Mouse (Mus musculus): ENCODE data around the gene Sez6l. TPM values are rescaled to one million over a fixed set of nuclear protein-coding genes. Genes with fewer than 3 reads are reported as not detected.

Gene Sez6l
- polyA plus RNA-seq, 1 experiment from 2014 or later, result 0.38 TPM

- WGBS, result 39% methylated on average over 16 of the region's 17 CpGs
- ATAC-seq (ENCODE audit: low read depth), result peak; percentile 74
- H3K4me3 ChIP-seq (ENCODE audit: low read length), result no peak overlapping the region
- peaks cover 3% of the 10 kb centered on the region; the same call in 1 of the 2 replicates for H3K4me1 ChIP-seq (replicated peaks; ENCODE audit: control insufficient read depth, insufficient read depth, low read length)
- H3K9me3 ChIP-seq (ENCODE audit: control insufficient read depth, low read length), result no peaks in the 10 kb centered on the region
- no peak overlapping the region for H3K9ac ChIP-seq (ENCODE audit: low read length)
- peak overlapping the region; percentile 24; the same call in 1 of the 2 replicates for H3K27ac ChIP-seq (ENCODE audit: low read length)
- no peak overlapping the region for H3K4me2 ChIP-seq (ENCODE audit: low read depth, low read length)
- H3K27me3 ChIP-seq (ENCODE audit: control insufficient read depth, insufficient read depth, low read depth, low read length), result no peaks in the 10 kb centered on the region
- H3K36me3 ChIP-seq (ENCODE audit: control insufficient read depth, insufficient read depth, low read length), result 0 out of 2 replicates have a peak, but pooled peaks cover 2% of the 10 kb centered on the region
These were observed 194.2 kb downstream of the Sez6l start for GRCm38 (mm10) chr5:112382641-112383330.

GRCm38 (mm10) chr5:112382042-112382441 lies 194.9 kb downstream of the Sez6l start:
- H3K9me3 ChIP-seq (ENCODE audit: control insufficient read depth, low read length), result no peaks in the 10 kb centered on the region
- no peaks in the 10 kb centered on the region for H3K27me3 ChIP-seq (ENCODE audit: control insufficient read depth, insufficient read depth, low read depth, low read length)
- H3K9ac ChIP-seq (ENCODE audit: low read length), result no peak overlapping the region
- 68% methylated on average over 9 of the region's 9 CpGs for WGBS
- 0 out of 2 replicates have a peak, but pooled peaks cover 2% of the 10 kb centered on the region for H3K36me3 ChIP-seq (ENCODE audit: control insufficient read depth, insufficient read depth, low read length)
- no peak overlapping the region for H3K4me2 ChIP-seq (ENCODE audit: low read depth, low read length)
- peaks cover 3% of the 10 kb centered on the region; the same call in 1 of the 2 replicates for H3K4me1 ChIP-seq (replicated peaks; ENCODE audit: control insufficient read depth, insufficient read depth, low read length)
- H3K4me3 ChIP-seq (ENCODE audit: low read length), result no peak overlapping the region
- H3K27ac ChIP-seq (ENCODE audit: low read length), result no peak overlapping the region
- ATAC-seq (ENCODE audit: low read depth), result no peak

- 0 out of 2 replicates have a peak, but pooled peaks cover 2% of the 10 kb centered on the region for H3K36me3 ChIP-seq (ENCODE audit: control insufficient read depth, insufficient read depth, low read length)
- H3K27ac ChIP-seq (ENCODE audit: low read length), result no peak overlapping the region
- peaks cover 3% of the 10 kb centered on the region; the same call in 1 of the 2 replicates for H3K4me1 ChIP-seq (replicated peaks; ENCODE audit: control insufficient read depth, insufficient read depth, low read length)
- H3K4me3 ChIP-seq (ENCODE audit: low read length), result no peak overlapping the region
- no peak overlapping the region for H3K9ac ChIP-seq (ENCODE audit: low read length)
- WGBS, result 79% methylated on average over 11 of the region's 11 CpGs
- no peak overlapping the region for H3K4me2 ChIP-seq (ENCODE audit: low read depth, low read length)
- no peaks in the 10 kb centered on the region for H3K27me3 ChIP-seq (ENCODE audit: control insufficient read depth, insufficient read depth, low read depth, low read length)
- no peaks in the 10 kb centered on the region for H3K9me3 ChIP-seq (ENCODE audit: control insufficient read depth, low read length)
- no peak for ATAC-seq (ENCODE audit: low read depth)
These were observed 195.8 kb downstream of the Sez6l start for GRCm38 (mm10) chr5:112381154-112381553.

GRCm38 (mm10) chr5:112378716-112379115 lies 198.3 kb downstream of the Sez6l start:
- H3K27ac ChIP-seq (ENCODE audit: low read length), result no peak overlapping the region
- H3K4me3 ChIP-seq (ENCODE audit: low read length), result no peak overlapping the region
- H3K4me2 ChIP-seq (ENCODE audit: low read depth, low read length), result no peak overlapping the region
- H3K27me3 ChIP-seq (ENCODE audit: control insufficient read depth, insufficient read depth, low read depth, low read length), result no peaks in the 10 kb centered on the region
- H3K36me3 ChIP-seq (ENCODE audit: control insufficient read depth, insufficient read depth, low read length), result peaks cover 2% of the 10 kb centered on the region; the same call in 1 of the 2 replicates
- H3K9me3 ChIP-seq (ENCODE audit: control insufficient read depth, low read length), result no peaks in the 10 kb centered on the region
- H3K4me1 ChIP-seq (replicated peaks; ENCODE audit: control insufficient read depth, insufficient read depth, low read length), result peaks cover 3% of the 10 kb centered on the region; the same call in 1 of the 2 replicates
- ATAC-seq (ENCODE audit: low read depth), result no peak
- WGBS, result 70% methylated on average over 6 of the region's 6 CpGs
- H3K9ac ChIP-seq (ENCODE audit: low read length), result no peak overlapping the region

- no peak for ATAC-seq (ENCODE audit: low read depth)
- H3K4me2 ChIP-seq (ENCODE audit: low read depth, low read length), result no peak overlapping the region
- H3K4me1 ChIP-seq (replicated peaks; ENCODE audit: control insufficient read depth, insufficient read depth, low read length), result peaks cover 1% of the 10 kb centered on the region; the same call in 1 of the 2 replicates
- 96% methylated on average over 1 of the region's 1 CpGs for WGBS
- H3K4me3 ChIP-seq (ENCODE audit: low read length), result no peak overlapping the region
- H3K36me3 ChIP-seq (ENCODE audit: control insufficient read depth, insufficient read depth, low read length), result peaks cover 2% of the 10 kb centered on the region; the same call in 1 of the 2 replicates
- H3K9ac ChIP-seq (ENCODE audit: low read length), result no peak overlapping the region
- H3K9me3 ChIP-seq (ENCODE audit: control insufficient read depth, low read length), result no peaks in the 10 kb centered on the region
- H3K27ac ChIP-seq (ENCODE audit: low read length), result no peak overlapping the region
- no peaks in the 10 kb centered on the region for H3K27me3 ChIP-seq (ENCODE audit: control insufficient read depth, insufficient read depth, low read depth, low read length)
These were observed 199.6 kb downstream of the Sez6l start for GRCm38 (mm10) chr5:112377380-112377779.

GRCm38 (mm10) chr5:112376111-112376510 lies 200.9 kb downstream of the Sez6l start:
- Histone ChIP-seq H3K4me1 (replicated peaks; ENCODE audit: control insufficient read depth, insufficient read depth, low read length) (no peaks in the 10 kb centered on the region), H3K9ac (ENCODE audit: low read length) (no peak overlapping the region), H3K27me3 (ENCODE audit: control insufficient read depth, insufficient read depth, low read depth, low read length) (no peaks in the 10 kb centered on the region), H3K9me3 (ENCODE audit: control insufficient read depth, low read length) (no peaks in the 10 kb centered on the region), H3K27ac (ENCODE audit: low read length) (no peak overlapping the region), H3K4me3 (ENCODE audit: low read length) (no peak overlapping the region), H3K4me2 (ENCODE audit: low read depth, low read length) (no peak overlapping the region), H3K36me3 (ENCODE audit: control insufficient read depth, insufficient read depth, low read length) (peaks cover 8% of the 10 kb centered on the region)
- WGBS, result 84% methylated on average over 4 of the region's 4 CpGs
- no peak for ATAC-seq (ENCODE audit: low read depth)

GRCm38 (mm10) chr5:112371933-112372332 lies 205.1 kb downstream of the Sez6l start:
- H3K27ac ChIP-seq (ENCODE audit: low read length), result no peak overlapping the region
- H3K9me3 ChIP-seq (ENCODE audit: control insufficient read depth, low read length), result no peaks in the 10 kb centered on the region
- H3K36me3 ChIP-seq (ENCODE audit: control insufficient read depth, insufficient read depth, low read length), result peaks cover 16% of the 10 kb centered on the region
- H3K9ac ChIP-seq (ENCODE audit: low read length), result no peak overlapping the region
- no peak overlapping the region for H3K4me3 ChIP-seq (ENCODE audit: low read length)
- H3K4me1 ChIP-seq (replicated peaks; ENCODE audit: control insufficient read depth, insufficient read depth, low read length), result no peaks in the 10 kb centered on the region
- WGBS, result 81% methylated on average over 7 of the region's 7 CpGs
- H3K27me3 ChIP-seq (ENCODE audit: control insufficient read depth, insufficient read depth, low read depth, low read length), result no peaks in the 10 kb centered on the region
- ATAC-seq (ENCODE audit: low read depth), result no peak
- H3K4me2 ChIP-seq (ENCODE audit: low read depth, low read length), result no peak overlapping the region

GRCm38 (mm10) chr5:112370236-112370813 lies 206.7 kb downstream of the Sez6l start:
- Histone ChIP-seq H3K4me3 (ENCODE audit: low read length) (no peak overlapping the region), H3K4me2 (ENCODE audit: low read depth, low read length) (no peak overlapping the region), H3K9ac (ENCODE audit: low read length) (no peak overlapping the region), H3K27ac (ENCODE audit: low read length) (no peak overlapping the region), H3K27me3 (ENCODE audit: control insufficient read depth, insufficient read depth, low read depth, low read length) (no peaks in the 10 kb centered on the region), H3K9me3 (ENCODE audit: control insufficient read depth, low read length) (no peaks in the 10 kb centered on the region), H3K36me3 (ENCODE audit: control insufficient read depth, insufficient read depth, low read length) (peaks cover 16% of the 10 kb centered on the region), H3K4me1 (replicated peaks; ENCODE audit: control insufficient read depth, insufficient read depth, low read length) (no peaks in the 10 kb centered on the region)
- ATAC-seq (ENCODE audit: low read depth), result no peak
- 89% methylated on average over 12 of the region's 12 CpGs for WGBS

- Histone ChIP-seq H3K36me3 (ENCODE audit: control insufficient read depth, insufficient read depth, low read length) (peaks cover 22% of the 10 kb centered on the region), H3K4me1 (replicated peaks; ENCODE audit: control insufficient read depth, insufficient read depth, low read length) (no peaks in the 10 kb centered on the region), H3K4me3 (ENCODE audit: low read length) (no peak overlapping the region), H3K4me2 (ENCODE audit: low read depth, low read length) (no peak overlapping the region), H3K9ac (ENCODE audit: low read length) (no peak overlapping the region), H3K27me3 (ENCODE audit: control insufficient read depth, insufficient read depth, low read depth, low read length) (no peaks in the 10 kb centered on the region), H3K9me3 (ENCODE audit: control insufficient read depth, low read length) (no peaks in the 10 kb centered on the region), H3K27ac (ENCODE audit: low read length) (no peak overlapping the region)
- WGBS, result 90% methylated on average over 13 of the region's 13 CpGs
- no peak for ATAC-seq (ENCODE audit: low read depth)
These were observed 207.7 kb downstream of the Sez6l start for GRCm38 (mm10) chr5:112369326-112369725.
